Mouse (Mus musculus) testis, adult 2 months (tissue): ENCODE data around the gene Dmrtc2. TPM values are rescaled to one million over a fixed set of nuclear protein-coding genes. Genes with fewer than 3 reads are reported as not detected.
A peak's percentile ranks its signal among the peaks of the same experiment; 100 is the strongest.

Experiments used
- H3K27ac ChIP-seq: fragments of 200-500 bp; 2 replicates; pipeline ENCODE4 v1.5.1; 2012; ENCODE audit warnings: low read depth, low read length; ENCODE audit not compliant: control insufficient read depth, insufficient read depth
- H3K27me3 ChIP-seq: fragments of 200-500 bp; 2 replicates; pipeline ENCODE4 v1.6.1; 2012; ENCODE audit warnings: mild to moderate bottlenecking, low read length, moderate library complexity; ENCODE audit not compliant: control insufficient read depth, insufficient read depth
- H3K36me3 ChIP-seq: fragments of 200-500 bp; 2 replicates; pipeline ENCODE4 v1.6.1; 2012; ENCODE audit warnings: mild to moderate bottlenecking, low read length; ENCODE audit not compliant: control insufficient read depth, insufficient read depth
- H3K4me1 ChIP-seq: fragments of 200-500 bp; 2 replicates; pipeline ENCODE4 v1.6.1; 2012; ENCODE audit warnings: low read length; ENCODE audit not compliant: control insufficient read depth, insufficient read depth
- H3K4me3 ChIP-seq: fragments of 200-500 bp; 2 replicates; pipeline ENCODE4 v1.5.1; 2012; ENCODE audit warnings: low read depth, mild to moderate bottlenecking, low read length, moderate library complexity, mixed read lengths; ENCODE audit not compliant: control insufficient read depth
- CTCF ChIP-seq: fragments of 200-500 bp; IDR thresholded peaks from 2 replicates; pipeline ENCODE4 v1.5.1; 2012; ENCODE audit warnings: low read depth, mild to moderate bottlenecking, inconsistent platforms, low read length, moderate library complexity; ENCODE audit not compliant: control insufficient read depth, insufficient read depth, insufficient replicate concordance
- POLR2A ChIP-seq: fragments of 200-500 bp; IDR thresholded peaks from 2 replicates; pipeline ENCODE4 v1.6.1; 2012; ENCODE audit warnings: low read depth, mild to moderate bottlenecking, inconsistent platforms, low read length, moderate library complexity; ENCODE audit not compliant: control insufficient read depth
- polyA plus RNA-seq: library from polyadenylated mRNA; depleted of rRNA; stranded (reverse); fragments of >200 nt; gene quantifications from 2 replicates; pipeline ENCODE4 v1.2.3, GENCODE M21; 2012

Dmrtc2 gene
- polyA plus RNA-seq, 1 experiment: 129 TPM

DNA sequence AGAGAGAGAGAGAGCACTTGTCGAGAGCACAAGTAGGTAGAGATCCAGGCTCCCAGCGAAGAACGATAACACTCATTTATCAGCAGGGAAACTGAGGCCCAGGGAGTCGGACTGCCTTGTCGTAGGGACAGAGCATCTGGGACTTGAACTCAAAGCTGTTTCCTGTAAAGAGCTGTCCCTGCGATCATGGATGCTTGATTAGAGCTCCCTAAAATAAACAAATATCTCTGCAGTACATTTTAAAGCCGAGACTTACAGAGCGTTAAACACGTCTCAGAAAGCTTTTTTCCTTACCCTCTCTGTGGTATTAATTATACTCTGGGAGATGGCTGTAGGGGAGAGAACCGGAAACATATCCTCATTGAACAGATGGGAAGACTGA, 33.6 kb downstream of the Dmrtc2 start:
- Histone ChIP-seq H3K4me1 (peaks cover 3% of the 10 kb centered on the region; the same call in 1 of the 2 replicates), H3K36me3 (no peaks in the 10 kb centered on the region), H3K27me3 (no peaks in the 10 kb centered on the region), H3K27ac (peak overlapping the region; percentile 39; the same call in 1 of the 2 replicates), H3K4me3 (peak overlapping the region; percentile 71)
- TF ChIP-seq POLR2A (no peak), CTCF (no peak)

DNA sequence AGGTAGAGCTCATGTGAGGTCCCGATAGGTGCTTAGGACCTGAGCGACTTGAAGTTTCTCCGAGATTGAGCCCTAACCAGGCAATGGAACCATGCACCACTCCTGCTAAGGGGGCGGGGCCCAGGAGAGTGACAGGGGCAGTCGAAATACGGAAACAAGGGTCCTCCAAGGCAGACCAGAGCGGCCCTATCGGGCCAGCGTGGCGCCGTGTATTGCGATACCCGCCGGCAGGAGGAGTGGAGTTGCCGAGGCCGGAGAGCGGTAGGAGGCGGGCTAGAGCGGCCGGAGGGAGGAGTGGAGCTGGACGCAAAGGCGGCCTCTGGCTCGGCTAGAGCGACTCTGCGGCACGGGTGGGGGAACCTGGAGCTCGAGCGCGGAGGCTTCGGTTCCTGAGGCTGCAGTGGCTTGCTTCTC, 34.2 kb downstream of the Dmrtc2 start:
- Histone ChIP-seq H3K4me1 (peaks cover 3% of the 10 kb centered on the region; the same call in 1 of the 2 replicates), H3K4me3 (peak overlapping the region; percentile 76), H3K36me3 (no peaks in the 10 kb centered on the region), H3K27me3 (no peaks in the 10 kb centered on the region), H3K27ac (no peak overlapping the region)
- TF ChIP-seq CTCF (no peak), POLR2A (peak; percentile 47; the same call in 1 of the 2 replicates)

DNA sequence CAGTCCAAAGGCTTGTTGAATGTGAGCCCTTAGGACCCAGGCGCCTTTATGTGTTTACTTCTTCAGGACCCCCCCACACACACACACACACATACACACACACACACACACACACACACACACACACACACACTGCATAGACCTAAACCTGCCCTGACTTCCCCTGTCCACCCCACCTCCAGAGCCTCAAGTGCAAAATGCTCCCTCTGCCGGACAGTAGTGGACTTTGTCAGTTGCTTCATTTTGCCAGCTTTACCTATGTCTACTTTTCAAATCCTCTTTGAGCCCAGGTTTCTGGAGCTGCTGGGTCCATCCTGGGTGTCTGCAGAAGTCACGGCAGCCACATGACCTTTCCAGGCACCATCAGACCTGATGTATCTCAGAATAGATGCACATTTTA, 35.1 kb downstream of the Dmrtc2 start:
- Histone ChIP-seq H3K4me1 (peaks cover 3% of the 10 kb centered on the region; the same call in 1 of the 2 replicates), H3K36me3 (no peaks in the 10 kb centered on the region), H3K27me3 (no peaks in the 10 kb centered on the region), H3K4me3 (no peak overlapping the region), H3K27ac (no peak overlapping the region)
- TF ChIP-seq CTCF: peak; percentile 29; the same call in 1 of the 2 replicates
- TF ChIP-seq POLR2A: no peak

DNA sequence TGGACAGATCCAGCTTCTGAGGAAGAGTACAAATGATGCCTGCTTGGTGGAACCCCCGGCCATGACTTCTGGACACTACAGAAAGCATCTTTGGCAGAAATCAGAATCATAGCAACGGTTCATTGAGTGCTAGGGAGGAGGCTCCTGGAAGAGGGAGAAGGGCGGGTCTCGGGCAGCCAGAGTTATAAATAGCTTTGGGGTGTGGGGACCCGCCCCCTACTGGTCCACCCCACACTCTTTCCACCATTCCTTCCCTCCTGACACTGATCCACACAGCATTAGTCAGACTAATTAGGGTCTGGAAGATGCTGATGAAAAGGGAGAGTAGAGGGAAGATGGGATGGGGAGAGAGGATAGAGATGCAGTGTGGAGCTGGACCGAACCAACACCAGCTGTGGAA, 36.7 kb downstream of the Dmrtc2 start:
- Histone ChIP-seq H3K4me1 (peaks cover 3% of the 10 kb centered on the region; the same call in 1 of the 2 replicates), H3K36me3 (no peaks in the 10 kb centered on the region), H3K27me3 (no peaks in the 10 kb centered on the region), H3K4me3 (no peak overlapping the region), H3K27ac (no peak overlapping the region)
- TF ChIP-seq CTCF (no peak), POLR2A (no peak)

DNA sequence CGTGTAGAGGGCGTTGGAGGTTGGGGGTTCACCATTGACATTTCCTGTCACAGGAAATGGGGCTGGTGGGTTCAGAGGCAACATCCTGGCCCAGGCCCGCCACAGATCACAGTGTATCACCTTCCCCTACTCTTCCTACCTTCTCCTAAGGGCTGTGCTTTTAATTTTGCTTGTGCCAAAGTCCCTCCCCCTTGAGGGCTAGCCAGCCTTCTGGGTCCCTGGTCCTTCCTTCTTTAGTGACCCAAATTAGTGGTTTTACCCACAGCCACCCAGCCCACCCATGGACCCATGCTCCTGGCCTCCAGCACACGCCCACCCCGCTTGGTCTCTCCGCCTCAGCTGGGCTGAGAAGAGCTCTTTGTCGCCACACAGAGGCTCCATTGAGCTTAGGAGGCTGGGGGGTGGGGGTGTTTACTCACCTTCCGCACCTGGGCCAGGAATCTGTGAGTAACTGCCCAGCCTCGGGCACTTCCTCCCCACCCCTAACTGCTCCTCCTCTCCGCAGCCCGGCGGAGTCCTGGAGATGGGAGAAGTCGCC, 37.4 kb downstream of the Dmrtc2 start:
- H3K27ac ChIP-seq: no peak overlapping the region
- TF ChIP-seq POLR2A: no peak
- TF ChIP-seq CTCF: no peak
- no peak overlapping the region for H3K4me3 ChIP-seq
- H3K4me1 ChIP-seq: peaks cover 3% of the 10 kb centered on the region; the same call in 1 of the 2 replicates
- no peaks in the 10 kb centered on the region for H3K36me3 ChIP-seq
- H3K27me3 ChIP-seq: no peaks in the 10 kb centered on the region

DNA sequence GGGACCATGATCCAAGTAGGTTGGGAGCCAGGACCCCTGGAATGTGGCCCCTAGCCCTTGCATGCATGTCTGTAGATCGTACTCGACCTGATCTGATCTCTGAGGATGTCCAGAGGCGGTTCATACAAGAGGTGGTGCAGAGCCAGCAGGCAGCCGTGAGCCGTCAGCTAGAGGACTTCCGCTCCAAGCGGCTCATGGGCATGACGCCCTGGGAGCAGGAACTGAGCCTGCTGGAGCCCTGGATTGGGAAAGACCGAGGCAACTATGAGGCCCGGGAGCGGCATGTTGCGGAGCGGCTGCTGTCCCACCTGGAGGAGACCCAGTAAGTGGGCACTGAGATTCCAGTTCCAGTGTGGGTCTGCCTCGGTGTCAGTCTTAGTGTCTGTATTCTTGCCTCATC, 42.6 kb downstream of the Dmrtc2 start:
- TF ChIP-seq CTCF (no peak), POLR2A (no peak)
- Histone ChIP-seq H3K4me1 (no peaks in the 10 kb centered on the region), H3K36me3 (no peaks in the 10 kb centered on the region), H3K27ac (no peak overlapping the region), H3K4me3 (no peak overlapping the region), H3K27me3 (no peaks in the 10 kb centered on the region)

DNA sequence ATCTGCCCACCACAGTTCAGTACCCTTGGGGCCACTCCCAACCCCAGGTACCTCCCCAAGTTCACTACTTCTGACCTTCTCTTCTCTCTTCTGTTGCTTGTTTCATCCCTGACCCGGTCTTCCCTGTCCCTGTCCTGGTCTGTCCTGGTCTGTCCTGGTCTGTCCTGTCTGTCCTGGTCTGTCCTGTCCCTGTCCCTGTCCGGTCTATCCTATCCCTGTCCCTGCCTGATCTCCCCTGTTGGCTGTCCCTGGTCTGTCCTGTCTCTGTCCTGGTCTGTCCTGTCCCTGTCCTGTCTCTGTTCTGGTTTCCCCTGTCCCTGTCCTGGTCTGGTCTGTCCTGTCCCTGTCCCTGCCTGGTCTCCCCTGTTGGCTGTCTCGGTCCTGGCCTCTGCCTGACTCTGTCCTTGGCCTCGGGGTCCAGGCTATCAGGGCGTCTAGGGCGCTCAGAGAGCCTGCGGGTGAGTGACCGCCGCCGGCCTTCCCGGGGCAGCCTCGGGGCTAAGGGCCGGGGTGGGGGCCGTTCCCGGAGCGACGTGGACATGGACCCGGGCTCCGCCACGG, 49.0 kb downstream of the Dmrtc2 start:
- Histone ChIP-seq H3K27ac (no peak overlapping the region), H3K36me3 (no peaks in the 10 kb centered on the region; the same call in 1 of the 2 replicates), H3K27me3 (no peaks in the 10 kb centered on the region), H3K4me1 (no peaks in the 10 kb centered on the region), H3K4me3 (no peak overlapping the region)
- no peak for TF ChIP-seq CTCF
- TF ChIP-seq POLR2A: no peak
